Mouse (Mus musculus): ENCODE measurements around the gene Iqca. TPM values are rescaled to one million over a fixed set of nuclear protein-coding genes. Genes with fewer than 3 reads are reported as not detected.

Gene Iqca
- total RNA-seq, 1 experiment from 2014 or later = not detected

GRCm38 (mm10) chr1:89992256-89992655 lies 160.9 kb downstream of the Iqca start:
- ATAC-seq (replicated peaks; ENCODE audit: low read depth, poor library complexity, severe bottlenecking) = no peak

Other genes with a start within 250 kb of the Iqca start
- gene Gbx2, start 222.2 kb downstream of the Iqca start, total RNA-seq (2017) = 4.7 and 8.2 TPM in 2 replicates
- not detected in 2 replicates for gene Asb18, start 138.7 kb downstream of the Iqca start, total RNA-seq (2017)
- not detected in 2 replicates for gene Ackr3, start 50.6 kb upstream of the Iqca start, total RNA-seq (2017)